Mouse (Mus musculus): Measurements from ENCODE around the gene Phykpl. TPM values are rescaled to one million over a fixed set of nuclear protein-coding genes. Genes with fewer than 3 reads are reported as not detected.

The Phykpl gene
- polyA plus RNA-seq, 1 experiment from 2014 or later: 11.3 TPM

DNA sequence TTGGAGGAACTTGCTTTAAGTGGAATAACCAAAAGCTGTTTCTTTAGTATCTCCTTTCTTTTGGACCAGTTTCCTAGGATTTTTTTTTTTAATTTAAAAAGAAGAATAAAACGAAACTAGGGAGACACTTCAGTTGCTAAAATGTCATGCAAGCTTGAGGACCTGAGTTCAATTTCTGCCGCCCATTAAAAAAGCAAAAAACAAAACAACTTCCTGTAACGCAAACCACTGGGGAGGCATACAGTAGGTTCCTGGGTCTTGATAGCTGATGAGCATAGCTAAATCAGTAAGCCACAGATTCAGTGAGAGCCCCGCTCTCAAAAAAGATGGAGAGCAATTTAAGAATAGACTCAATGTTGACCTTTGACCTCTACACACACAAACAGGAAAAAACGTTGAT, 53.9 kb downstream of the Phykpl start:
- peak overlapping the region; percentile 16; the same call in 1 of the 2 replicates for H3K27ac ChIP-seq (ENCODE audit: low read length)
- H3K4me1 ChIP-seq (ENCODE audit: control insufficient read depth, low read depth, low read length): peaks cover 25% of the 10 kb centered on the region
- no peak overlapping the region for H3K4me3 ChIP-seq (ENCODE audit: low read depth, low read length)
- H3K27me3 ChIP-seq (ENCODE audit: control insufficient read depth, insufficient read depth, low read depth, low read length): no peaks in the 10 kb centered on the region
- H3K9ac ChIP-seq (ENCODE audit: low read depth, low read length): no peak overlapping the region
- peak overlapping the region; percentile 47 for H3K4me2 ChIP-seq (ENCODE audit: low read depth, low read length)
- no peaks in the 10 kb centered on the region for H3K9me3 ChIP-seq (replicated peaks; ENCODE audit: control insufficient read depth, low read length)
- ATAC-seq (ENCODE audit: low read depth): no peak
- H3K36me3 ChIP-seq (ENCODE audit: control insufficient read depth, insufficient read depth): no peaks in the 10 kb centered on the region
- 47% methylated on average over 5 of the region's 5 CpGs for WGBS (ENCODE audit: insufficient replicate concordance)

- Histone ChIP-seq H3K4me2 (ENCODE audit: low read depth, low read length) (no peak overlapping the region), H3K4me1 (ENCODE audit: control insufficient read depth, low read depth, low read length) (peaks cover 12% of the 10 kb centered on the region), H3K27me3 (ENCODE audit: control insufficient read depth, insufficient read depth, low read depth, low read length) (peaks cover 3% of the 10 kb centered on the region; the same call in 1 of the 2 replicates), H3K9ac (ENCODE audit: low read depth, low read length) (no peak overlapping the region), H3K9me3 (replicated peaks; ENCODE audit: control insufficient read depth, low read length) (no peaks in the 10 kb centered on the region), H3K27ac (ENCODE audit: low read length) (no peak overlapping the region), H3K36me3 (ENCODE audit: control insufficient read depth, insufficient read depth) (no peaks in the 10 kb centered on the region), H3K4me3 (ENCODE audit: low read depth, low read length) (no peak overlapping the region)
- 66% methylated on average over 7 of the region's 7 CpGs for WGBS (ENCODE audit: insufficient replicate concordance)
- no peak for ATAC-seq (ENCODE audit: low read depth)
Observed at GRCm38 (mm10) chr11:51640748-51641147, 56.2 kb downstream of the Phykpl start.

DNA sequence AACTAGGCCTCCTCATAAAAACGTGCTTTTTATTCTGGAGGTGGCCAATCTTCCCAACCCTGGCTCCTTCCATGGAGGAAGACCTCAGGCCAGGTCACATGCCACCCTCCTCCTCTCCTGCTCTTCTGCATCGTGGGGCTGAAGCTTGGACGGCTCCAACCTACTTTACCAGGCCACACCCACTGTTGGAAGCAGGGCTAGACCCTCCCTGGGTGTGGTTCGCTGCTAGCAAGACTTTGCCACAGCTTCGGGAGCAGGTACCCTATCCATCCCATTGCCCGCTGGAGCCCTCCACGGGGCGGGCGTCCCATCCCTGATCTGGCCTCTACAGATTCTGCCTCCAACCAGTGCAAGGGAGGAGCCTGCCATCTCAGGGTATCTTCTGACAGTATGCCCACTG, 58.6 kb downstream of the Phykpl start:
- Histone ChIP-seq H3K4me2 (ENCODE audit: low read depth, low read length) (no peak overlapping the region), H3K27me3 (ENCODE audit: control insufficient read depth, insufficient read depth, low read depth, low read length) (peaks cover 3% of the 10 kb centered on the region; the same call in 1 of the 2 replicates), H3K27ac (ENCODE audit: low read length) (no peak overlapping the region), H3K9ac (ENCODE audit: low read depth, low read length) (no peak overlapping the region), H3K4me3 (ENCODE audit: low read depth, low read length) (no peak overlapping the region), H3K9me3 (replicated peaks; ENCODE audit: control insufficient read depth, low read length) (no peaks in the 10 kb centered on the region), H3K36me3 (ENCODE audit: control insufficient read depth, insufficient read depth) (no peaks in the 10 kb centered on the region), H3K4me1 (ENCODE audit: control insufficient read depth, low read depth, low read length) (no peaks in the 10 kb centered on the region)
- 53% methylated on average over 9 of the region's 9 CpGs for WGBS (ENCODE audit: insufficient replicate concordance)
- no peak for ATAC-seq (ENCODE audit: low read depth)

DNA sequence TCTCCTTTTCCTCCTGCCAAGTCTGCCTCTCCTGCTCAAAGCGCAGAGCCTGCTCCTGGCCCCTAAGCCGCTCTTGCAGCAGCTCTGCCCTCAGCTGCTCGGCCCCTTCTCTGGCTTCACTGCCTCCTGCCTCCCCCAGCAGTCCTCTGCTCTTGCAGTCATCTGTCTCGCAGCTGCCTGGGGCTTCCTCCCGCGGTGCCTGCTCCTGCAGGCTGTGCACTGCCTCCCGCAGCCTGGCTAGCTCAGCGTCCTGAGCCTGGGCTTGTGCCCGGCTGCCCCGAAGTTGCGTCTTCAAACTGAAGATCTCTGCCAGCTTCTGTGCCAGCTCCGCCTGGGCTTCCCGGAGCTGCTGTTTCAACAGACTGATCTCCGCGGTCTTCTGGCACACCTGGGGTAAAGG, 59.2 kb downstream of the Phykpl start:
- H3K4me3 ChIP-seq (ENCODE audit: low read depth, low read length): no peak overlapping the region
- 45% methylated on average over 15 of the region's 15 CpGs for WGBS (ENCODE audit: insufficient replicate concordance)
- H3K9ac ChIP-seq (ENCODE audit: low read depth, low read length): no peak overlapping the region
- no peaks in the 10 kb centered on the region for H3K9me3 ChIP-seq (replicated peaks; ENCODE audit: control insufficient read depth, low read length)
- no peak for ATAC-seq (ENCODE audit: low read depth)
- no peaks in the 10 kb centered on the region for H3K36me3 ChIP-seq (ENCODE audit: control insufficient read depth, insufficient read depth)
- H3K27ac ChIP-seq (ENCODE audit: low read length): peak overlapping the region; percentile 43; the same call in 1 of the 2 replicates
- no peaks in the 10 kb centered on the region for H3K4me1 ChIP-seq (ENCODE audit: control insufficient read depth, low read depth, low read length)
- peaks cover 3% of the 10 kb centered on the region; the same call in 1 of the 2 replicates for H3K27me3 ChIP-seq (ENCODE audit: control insufficient read depth, insufficient read depth, low read depth, low read length)
- no peak overlapping the region for H3K4me2 ChIP-seq (ENCODE audit: low read depth, low read length)

DNA sequence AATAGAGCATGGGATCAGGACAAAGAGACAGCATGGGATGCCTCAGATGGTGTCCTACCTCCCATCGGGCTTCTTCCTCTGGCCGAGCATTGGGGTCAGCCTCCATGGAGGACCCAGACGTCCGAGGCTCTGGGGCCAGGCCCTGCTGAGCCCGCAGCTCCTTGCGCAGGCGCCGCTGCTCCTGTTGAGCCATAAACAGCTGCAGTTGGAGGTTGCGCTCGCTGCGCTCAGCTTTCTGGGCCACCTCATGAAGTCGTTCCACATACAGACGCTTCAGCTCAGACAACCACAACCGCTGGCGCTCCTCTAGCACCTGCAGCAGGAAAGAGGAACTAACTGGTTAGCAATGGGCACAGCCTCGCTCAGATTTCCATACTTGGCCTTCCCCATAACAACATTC, 59.7 kb downstream of the Phykpl start:
- no peak overlapping the region for H3K4me3 ChIP-seq (ENCODE audit: low read depth, low read length)
- 36% methylated on average over 16 of the region's 16 CpGs for WGBS (ENCODE audit: insufficient replicate concordance)
- no peak for ATAC-seq (ENCODE audit: low read depth)
- H3K27me3 ChIP-seq (ENCODE audit: control insufficient read depth, insufficient read depth, low read depth, low read length): peaks cover 7% of the 10 kb centered on the region
- H3K4me2 ChIP-seq (ENCODE audit: low read depth, low read length): no peak overlapping the region
- peak overlapping the region; percentile 43; the same call in 1 of the 2 replicates for H3K27ac ChIP-seq (ENCODE audit: low read length)
- H3K9ac ChIP-seq (ENCODE audit: low read depth, low read length): no peak overlapping the region
- no peaks in the 10 kb centered on the region for H3K36me3 ChIP-seq (ENCODE audit: control insufficient read depth, insufficient read depth)
- H3K4me1 ChIP-seq (ENCODE audit: control insufficient read depth, low read depth, low read length): peaks cover under 1% of the 10 kb centered on the region; the same call in 1 of the 2 replicates
- H3K9me3 ChIP-seq (replicated peaks; ENCODE audit: control insufficient read depth, low read length): no peaks in the 10 kb centered on the region

DNA sequence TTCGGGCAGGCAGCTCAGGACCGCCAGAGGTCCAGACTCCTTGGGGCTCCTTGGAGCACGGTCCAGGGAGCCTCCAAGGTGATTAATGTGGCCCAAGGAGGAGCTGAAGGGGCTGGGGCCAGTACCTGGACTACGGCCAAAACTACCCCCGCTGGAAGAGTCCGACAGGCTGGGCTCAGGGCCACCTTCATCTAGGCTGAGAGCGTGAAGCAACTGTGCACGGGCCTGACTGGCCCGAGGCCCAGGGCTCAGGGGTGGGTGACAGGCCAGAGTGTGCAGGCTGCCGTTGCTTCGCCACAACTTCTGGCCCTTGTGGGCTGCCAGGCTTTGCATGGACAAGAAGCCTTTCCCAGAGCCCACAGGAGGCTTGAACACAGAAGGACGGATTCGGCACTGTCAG, 60.7 kb downstream of the Phykpl start:
- Histone ChIP-seq H3K9me3 (replicated peaks; ENCODE audit: control insufficient read depth, low read length) (no peaks in the 10 kb centered on the region), H3K4me2 (ENCODE audit: low read depth, low read length) (no peak overlapping the region), H3K9ac (ENCODE audit: low read depth, low read length) (no peak overlapping the region), H3K36me3 (ENCODE audit: control insufficient read depth, insufficient read depth) (no peaks in the 10 kb centered on the region), H3K27ac (ENCODE audit: low read length) (no peak overlapping the region), H3K4me1 (ENCODE audit: control insufficient read depth, low read depth, low read length) (peaks cover 10% of the 10 kb centered on the region), H3K27me3 (ENCODE audit: control insufficient read depth, insufficient read depth, low read depth, low read length) (peaks cover 18% of the 10 kb centered on the region), H3K4me3 (ENCODE audit: low read depth, low read length) (no peak overlapping the region)
- WGBS (ENCODE audit: insufficient replicate concordance): 71% methylated on average over 13 of the region's 13 CpGs
- no peak for ATAC-seq (ENCODE audit: low read depth)

- Histone ChIP-seq H3K36me3 (ENCODE audit: control insufficient read depth, insufficient read depth) (no peaks in the 10 kb centered on the region), H3K9me3 (replicated peaks; ENCODE audit: control insufficient read depth, low read length) (no peaks in the 10 kb centered on the region), H3K4me2 (ENCODE audit: low read depth, low read length) (no peak overlapping the region), H3K9ac (ENCODE audit: low read depth, low read length) (no peak overlapping the region), H3K27me3 (ENCODE audit: control insufficient read depth, insufficient read depth, low read depth, low read length) (peaks cover 27% of the 10 kb centered on the region), H3K4me3 (ENCODE audit: low read depth, low read length) (no peak overlapping the region), H3K4me1 (ENCODE audit: control insufficient read depth, low read depth, low read length) (peaks cover 11% of the 10 kb centered on the region), H3K27ac (ENCODE audit: low read length) (no peak overlapping the region)
- 63% methylated on average over 7 of the region's 7 CpGs for WGBS (ENCODE audit: insufficient replicate concordance)
- ATAC-seq (ENCODE audit: low read depth): no peak
Observed at GRCm38 (mm10) chr11:51646245-51646644, 61.7 kb downstream of the Phykpl start.

- H3K36me3 ChIP-seq (ENCODE audit: control insufficient read depth, insufficient read depth): no peaks in the 10 kb centered on the region
- no peaks in the 10 kb centered on the region for H3K9me3 ChIP-seq (replicated peaks; ENCODE audit: control insufficient read depth, low read length)
- no peak overlapping the region for H3K4me2 ChIP-seq (ENCODE audit: low read depth, low read length)
- no peak overlapping the region for H3K4me3 ChIP-seq (ENCODE audit: low read depth, low read length)
- no peak overlapping the region for H3K9ac ChIP-seq (ENCODE audit: low read depth, low read length)
- H3K4me1 ChIP-seq (ENCODE audit: control insufficient read depth, low read depth, low read length): peaks cover 11% of the 10 kb centered on the region
- 31% methylated on average over 15 of the region's 15 CpGs for WGBS (ENCODE audit: insufficient replicate concordance)
- peaks cover 34% of the 10 kb centered on the region for H3K27me3 ChIP-seq (ENCODE audit: control insufficient read depth, insufficient read depth, low read depth, low read length)
- ATAC-seq (ENCODE audit: low read depth): no peak
- no peak overlapping the region; the same call in 1 of the 2 replicates for H3K27ac ChIP-seq (ENCODE audit: low read length)
Observed at GRCm38 (mm10) chr11:51646751-51647667, 62.5 kb downstream of the Phykpl start.

DNA sequence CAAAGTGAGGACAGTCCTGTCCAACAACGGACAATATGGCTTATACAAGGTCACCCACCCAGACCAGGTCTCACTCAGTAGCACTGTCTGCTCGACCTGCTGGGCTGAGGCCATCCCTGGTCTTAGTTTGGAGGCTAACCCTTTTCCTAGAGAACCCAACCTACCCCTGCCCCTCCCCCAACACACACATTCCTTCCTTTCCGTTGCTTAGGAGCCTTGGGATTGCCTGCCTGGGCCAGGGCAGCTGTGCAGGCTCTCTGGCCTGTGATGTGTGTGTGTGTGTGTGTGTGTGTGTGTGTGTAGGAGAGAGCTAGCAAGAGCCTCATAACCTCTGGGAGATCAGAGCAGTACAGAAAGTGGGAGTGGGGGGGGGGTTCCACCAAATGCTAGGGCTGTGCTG, 64.0 kb downstream of the Phykpl start:
- no peak overlapping the region for H3K4me3 ChIP-seq (ENCODE audit: low read depth, low read length)
- H3K4me1 ChIP-seq (ENCODE audit: control insufficient read depth, low read depth, low read length): peaks cover 11% of the 10 kb centered on the region
- no peak for ATAC-seq (ENCODE audit: low read depth)
- H3K27me3 ChIP-seq (ENCODE audit: control insufficient read depth, insufficient read depth, low read depth, low read length): peaks cover 36% of the 10 kb centered on the region
- H3K9ac ChIP-seq (ENCODE audit: low read depth, low read length): no peak overlapping the region
- WGBS (ENCODE audit: insufficient replicate concordance): 51% methylated on average over 3 of the region's 3 CpGs
- H3K36me3 ChIP-seq (ENCODE audit: control insufficient read depth, insufficient read depth): no peaks in the 10 kb centered on the region
- H3K9me3 ChIP-seq (replicated peaks; ENCODE audit: control insufficient read depth, low read length): no peaks in the 10 kb centered on the region
- H3K4me2 ChIP-seq (ENCODE audit: low read depth, low read length): no peak overlapping the region
- no peak overlapping the region for H3K27ac ChIP-seq (ENCODE audit: low read length)

All from liver, embryonic 16.5 days (tissue).